Mouse (Mus musculus) hindbrain, embryonic 10.5 days (tissue): Measurements from ENCODE around the gene Lamp1. TPM values are rescaled to one million over a fixed set of nuclear protein-coding genes. Genes with fewer than 3 reads are reported as not detected.
A peak's percentile ranks its signal among the peaks of the same experiment; 100 is the strongest.

Experiments used
- DNase-seq: peaks from one replicate; pipeline ENCODE4 v3.0.0-alpha.2; 2017; ENCODE audit warnings: low spot score
- H3K27ac ChIP-seq: fragments of 300-500 bp; sonication (generic); 2 replicates; pipeline ENCODE4 v1.5.1; 2016; ENCODE audit warnings: mild to moderate bottlenecking, moderate library complexity
- H3K27me3 ChIP-seq: fragments of 300-500 bp; sonication (generic); 2 replicates; pipeline ENCODE4 v1.6.1; 2016; ENCODE audit warnings: mild to moderate bottlenecking; ENCODE audit not compliant: poor library complexity, insufficient read depth, severe bottlenecking
- H3K36me3 ChIP-seq: fragments of 300-500 bp; sonication (generic); 2 replicates; pipeline ENCODE4 v1.6.1; 2016; ENCODE audit warnings: mild to moderate bottlenecking, moderate library complexity
- H3K4me1 ChIP-seq: fragments of 300-500 bp; sonication (generic); replicated peaks from 2 replicates; pipeline ENCODE4 v1.6.1; 2016; ENCODE audit warnings: mild to moderate bottlenecking
- H3K4me3 ChIP-seq: fragments of 300-500 bp; sonication (generic); 2 replicates; pipeline ENCODE4 v1.5.1; 2016; ENCODE audit warnings: mild to moderate bottlenecking, moderate library complexity
- H3K9me3 ChIP-seq: fragments of 300-500 bp; sonication (generic); 2 replicates; pipeline ENCODE4 v1.6.1; 2016; ENCODE audit warnings: mild to moderate bottlenecking, moderate library complexity
- WGBS: fragments of 180-500 bp; shearing (Covaris S2); methylation state at CpG from one replicate; pipeline ENCODE4 v1.1.7; 2016; 5-methylcytosine and 5-hydroxymethylcytosine counted together
- polyA plus RNA-seq: library from polyadenylated mRNA; unstranded; fragments of >200 nt; fragmentation: Nextera tagmentation; extraction: Ambion mirVana; gene quantifications from 2 replicates; pipeline ENCODE4 v1.2.1, GENCODE M21; 2016

Lamp1 gene
- polyA plus RNA-seq, 1 experiment from 2014 or later: 231 TPM

GRCm38 (mm10) chr8:13148476-13148875 is 10.5 kb upstream of the Lamp1 start:
- H3K36me3 ChIP-seq: peaks cover 67% of the 10 kb centered on the region
- DNase-seq: no peak
- no peak overlapping the region for H3K4me3 ChIP-seq
- H3K4me1 ChIP-seq: no peaks in the 10 kb centered on the region
- no peaks in the 10 kb centered on the region for H3K27me3 ChIP-seq
- no peaks in the 10 kb centered on the region for H3K9me3 ChIP-seq
- no peak overlapping the region for H3K27ac ChIP-seq
- WGBS: 97% methylated on average over 2 of the region's 2 CpGs

- no peak for DNase-seq
- Histone ChIP-seq H3K9me3 (no peaks in the 10 kb centered on the region), H3K36me3 (peaks cover 59% of the 10 kb centered on the region), H3K27me3 (no peaks in the 10 kb centered on the region), H3K4me3 (no peak overlapping the region), H3K27ac (no peak overlapping the region), H3K4me1 (no peaks in the 10 kb centered on the region)
- 92% methylated on average over 2 of the region's 2 CpGs for WGBS
These were observed 9.7 kb upstream of the Lamp1 start for GRCm38 (mm10) chr8:13149287-13149686.

- Histone ChIP-seq H3K4me3 (no peak overlapping the region), H3K36me3 (peaks cover 53% of the 10 kb centered on the region), H3K4me1 (no peaks in the 10 kb centered on the region), H3K27ac (no peak overlapping the region), H3K27me3 (no peaks in the 10 kb centered on the region), H3K9me3 (no peaks in the 10 kb centered on the region)
- no peak for DNase-seq
- 71% methylated on average over 5 of the region's 5 CpGs for WGBS
These were observed 9.1 kb upstream of the Lamp1 start for GRCm38 (mm10) chr8:13149866-13150265.

- Histone ChIP-seq H3K4me1 (no peaks in the 10 kb centered on the region), H3K27me3 (no peaks in the 10 kb centered on the region), H3K27ac (no peak overlapping the region), H3K36me3 (peaks cover 42% of the 10 kb centered on the region), H3K9me3 (no peaks in the 10 kb centered on the region), H3K4me3 (no peak overlapping the region)
- DNase-seq: no peak
- WGBS: 89% methylated on average over 2 of the region's 2 CpGs
These were observed 8.0 kb upstream of the Lamp1 start for GRCm38 (mm10) chr8:13150929-13151328.

GRCm38 (mm10) chr8:13154099-13154498 is 4.9 kb upstream of the Lamp1 start:
- peaks cover 14% of the 10 kb centered on the region for H3K36me3 ChIP-seq
- no peak for DNase-seq
- H3K27ac ChIP-seq: no peak overlapping the region

GRCm38 (mm10) chr8:13155358-13155757 is 3.6 kb upstream of the Lamp1 start:
- Histone ChIP-seq H3K4me1 (peaks cover 12% of the 10 kb centered on the region), H3K4me3 (no peak overlapping the region)
- WGBS: 76% methylated on average over 9 of the region's 9 CpGs

More at GRCm38 (mm10) chr8:13154099-13154498, 4.9 kb upstream of the Lamp1 start:
- WGBS: 80% methylated on average over 9 of the region's 9 CpGs
- H3K4me1 ChIP-seq: peaks cover 4% of the 10 kb centered on the region
- H3K27me3 ChIP-seq: no peaks in the 10 kb centered on the region
- H3K4me3 ChIP-seq: no peak overlapping the region
- H3K9me3 ChIP-seq: no peaks in the 10 kb centered on the region

GRCm38 (mm10) chr8:13156327-13157097 is 2.4 kb upstream of the Lamp1 start:
- Histone ChIP-seq H3K4me3 (no peak overlapping the region), H3K27me3 (no peaks in the 10 kb centered on the region), H3K9me3 (no peaks in the 10 kb centered on the region), H3K36me3 (no peaks in the 10 kb centered on the region), H3K4me1 (peaks cover 16% of the 10 kb centered on the region), H3K27ac (no peak overlapping the region)
- WGBS: 79% methylated on average over 12 of the region's 12 CpGs
- no peak for DNase-seq

More at GRCm38 (mm10) chr8:13155358-13155757, 3.6 kb upstream of the Lamp1 start:
- DNase-seq: no peak
- Histone ChIP-seq H3K27ac (no peak overlapping the region), H3K27me3 (no peaks in the 10 kb centered on the region), H3K36me3 (peaks cover 4% of the 10 kb centered on the region; the same call in 1 of the 2 replicates), H3K9me3 (no peaks in the 10 kb centered on the region)

- peaks cover 16% of the 10 kb centered on the region for H3K4me1 ChIP-seq
- no peak for DNase-seq
- under 1% methylated on average over 49 of the region's 49 CpGs for WGBS
- peak overlapping the region; percentile 100 for H3K4me3 ChIP-seq
- H3K9me3 ChIP-seq: no peaks in the 10 kb centered on the region
- peak overlapping the region; percentile 93 for H3K27ac ChIP-seq
- H3K36me3 ChIP-seq: no peaks in the 10 kb centered on the region
- H3K27me3 ChIP-seq: no peaks in the 10 kb centered on the region
These were observed 468 bp downstream of the Lamp1 start for GRCm38 (mm10) chr8:13159377-13159881.

- no peaks in the 10 kb centered on the region for H3K27me3 ChIP-seq
- H3K9me3 ChIP-seq: no peaks in the 10 kb centered on the region
- H3K36me3 ChIP-seq: 0 out of 2 replicates have a peak, but pooled peaks cover 6% of the 10 kb centered on the region
- 89% methylated on average over 3 of the region's 3 CpGs for WGBS
- peak overlapping the region; percentile 100; the same call in 1 of the 2 replicates for H3K4me3 ChIP-seq
- H3K27ac ChIP-seq: no peak overlapping the region
- H3K4me1 ChIP-seq: peaks cover 16% of the 10 kb centered on the region
- DNase-seq: no peak
These were observed 1.7 kb downstream of the Lamp1 start for GRCm38 (mm10) chr8:13160691-13161090.

- Histone ChIP-seq H3K4me3 (no peak overlapping the region), H3K36me3 (peaks cover 20% of the 10 kb centered on the region), H3K27me3 (no peaks in the 10 kb centered on the region), H3K27ac (no peak overlapping the region), H3K4me1 (peaks cover 16% of the 10 kb centered on the region), H3K9me3 (no peaks in the 10 kb centered on the region)
- no peak for DNase-seq
- WGBS: 89% methylated on average over 6 of the region's 6 CpGs
These were observed 3.1 kb downstream of the Lamp1 start for GRCm38 (mm10) chr8:13162098-13162497.

- Histone ChIP-seq H3K36me3 (peaks cover 34% of the 10 kb centered on the region), H3K27ac (no peak overlapping the region), H3K4me1 (peaks cover 14% of the 10 kb centered on the region), H3K27me3 (no peaks in the 10 kb centered on the region), H3K4me3 (no peak overlapping the region), H3K9me3 (no peaks in the 10 kb centered on the region)
- no peak for DNase-seq
- WGBS: 93% methylated on average over 1 of the region's 1 CpGs
These were observed 4.6 kb downstream of the Lamp1 start for GRCm38 (mm10) chr8:13163563-13163962.

- 91% methylated on average over 5 of the region's 5 CpGs for WGBS
- Histone ChIP-seq H3K27me3 (no peaks in the 10 kb centered on the region), H3K36me3 (peaks cover 42% of the 10 kb centered on the region), H3K4me3 (no peak overlapping the region), H3K9me3 (no peaks in the 10 kb centered on the region), H3K27ac (no peak overlapping the region), H3K4me1 (peaks cover 13% of the 10 kb centered on the region)
- DNase-seq: no peak
These were observed 5.4 kb downstream of the Lamp1 start for GRCm38 (mm10) chr8:13164361-13164760.

GRCm38 (mm10) chr8:13170510-13170909 is 11.5 kb downstream of the Lamp1 start:
- H3K27ac ChIP-seq: no peak overlapping the region
- H3K9me3 ChIP-seq: no peaks in the 10 kb centered on the region
- no peak overlapping the region for H3K4me3 ChIP-seq
- H3K36me3 ChIP-seq: peaks cover 99% of the 10 kb centered on the region
- 84% methylated on average over 1 of the region's 1 CpGs for WGBS
- no peaks in the 10 kb centered on the region for H3K27me3 ChIP-seq
- H3K4me1 ChIP-seq: no peaks in the 10 kb centered on the region
- DNase-seq: no peak
